Mouse (Mus musculus) monocyte, adult 5-6 weeks (primary cell): Measurements from ENCODE around the gene Ddx60. TPM values are rescaled to one million over a fixed set of nuclear protein-coding genes. Genes with fewer than 3 reads are reported as not detected.
"Not testable (repeated sequence)": the region's sequence is repeated elsewhere in the genome, so short reads cannot be mapped to it uniquely, and the experiment has no call there.

ENCODE experiments used
- ATAC-seq: fragments of 153-309, 156-312 bp; replicated peaks from 2 replicates; pipeline ENCODE4 v1.8.0; 2017; ENCODE audit warnings: mild to moderate bottlenecking; ENCODE audit not compliant: low TSS enrichment, insufficient number of reproducible peaks, severe bottlenecking, poor library complexity, low FRiP score
- total RNA-seq: library from RNA; stranded (forward); fragments of 200-1000, 200-491, 200-594 nt; gene quantifications from 3 replicates; pipeline ENCODE4 v1.2.3, GENCODE M21; 2017

Gene Ddx60
- 8.3 to 11.4 TPM (median 11.4 TPM) in 3 replicates for total RNA-seq

DNA sequence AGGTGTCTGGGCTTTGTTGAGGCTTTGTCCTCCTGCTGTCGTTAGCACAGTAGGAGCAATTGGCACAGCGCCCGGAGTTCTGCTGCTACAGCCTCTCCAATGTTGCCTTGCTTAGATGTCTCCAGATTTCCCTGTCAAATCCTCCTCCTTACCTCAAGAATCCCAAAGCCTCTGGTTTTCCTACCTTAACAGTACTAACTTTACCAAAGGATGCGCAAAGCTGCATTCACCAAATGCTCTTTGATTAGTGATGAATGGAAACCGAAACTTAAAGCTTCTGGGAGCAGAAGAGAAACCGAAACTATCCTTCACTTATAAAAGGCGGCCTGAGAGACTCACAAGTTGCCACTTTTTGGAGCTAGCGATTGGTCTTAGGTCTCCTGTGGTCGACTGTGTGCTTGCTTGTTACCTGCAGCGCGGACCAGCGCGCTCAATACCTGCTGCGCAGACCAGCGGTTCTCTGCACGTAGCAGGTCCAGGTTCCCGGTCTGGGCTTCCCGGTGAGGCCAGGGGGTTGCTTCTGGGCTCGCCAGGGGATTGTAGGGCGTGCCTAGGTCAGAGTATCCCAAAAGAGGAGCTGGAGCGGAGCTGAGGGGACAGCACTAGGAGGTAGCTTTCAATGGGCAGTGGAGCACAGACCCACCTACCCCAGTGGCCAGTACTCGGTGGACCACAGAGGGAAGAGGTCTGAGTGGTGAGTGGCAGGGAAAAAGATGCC, at the start of gene Ddx60:
TSS of gene Ddx60 (plus strand) at position 311 of the 718 bp plus-strand sequence.
- ATAC-seq = peak; percentile 66

- no peak for ATAC-seq
Measured at GRCm38 (mm10) chr8:61894062-61894461, 33.8 kb upstream of the Ddx60 start.

- no peak for ATAC-seq
Measured at GRCm38 (mm10) chr8:61896742-61897141, 31.1 kb upstream of the Ddx60 start.

GRCm38 (mm10) chr8:61897402-61897801, 30.5 kb upstream of the Ddx60 start:
- ATAC-seq = no peak

GRCm38 (mm10) chr8:61901028-61901717, 26.7 kb upstream of the Ddx60 start:
- ATAC-seq = no peak

DNA sequence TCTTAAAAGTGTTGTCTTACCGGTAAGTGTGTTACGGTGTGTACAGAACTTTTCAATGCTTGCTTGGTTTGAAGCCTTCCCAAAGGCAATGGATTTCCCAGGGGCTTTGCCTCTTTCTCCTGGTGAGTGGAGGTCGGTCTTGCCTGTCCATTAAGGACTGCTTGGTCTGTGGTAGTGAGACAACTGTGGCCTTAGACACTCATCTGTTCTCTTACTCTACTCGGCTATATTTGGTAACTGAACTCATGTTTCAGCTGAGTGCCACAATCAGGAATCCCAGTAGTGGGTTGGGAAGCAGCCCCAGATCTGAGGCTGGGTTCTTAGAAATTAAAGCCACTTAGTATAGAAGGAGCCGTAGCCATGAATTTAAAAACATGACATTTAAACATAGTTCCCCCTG, 25.4 kb upstream of the Ddx60 start, which contains the start of gene Palld:
TSS of gene Palld (minus strand) at position 170 of the 400 bp plus-strand sequence.
- ATAC-seq = no peak

GRCm38 (mm10) chr8:61908303-61909215, 19.3 kb upstream of the Ddx60 start:
- ATAC-seq = no peak

- no peak for ATAC-seq
Measured at GRCm38 (mm10) chr8:61909313-61909712, 18.6 kb upstream of the Ddx60 start.

DNA sequence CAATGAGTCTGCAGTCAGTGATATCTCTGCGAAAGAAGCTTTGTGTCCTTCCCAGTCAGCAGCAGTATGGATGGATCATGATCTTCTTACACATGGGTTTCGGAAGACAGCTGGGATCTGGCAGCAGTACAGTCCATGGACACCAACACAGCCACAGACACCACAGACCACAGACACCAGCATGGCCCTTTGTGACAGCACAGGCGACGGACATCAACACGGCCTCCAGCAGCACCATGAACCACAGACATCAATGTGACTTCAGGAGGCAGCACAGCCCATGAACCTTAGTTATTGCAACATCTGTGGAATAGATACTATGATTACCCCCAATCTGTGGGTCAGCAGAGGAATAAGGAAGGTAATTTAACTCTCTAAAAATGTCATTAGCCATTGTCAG, 15.1 kb upstream of the Ddx60 start:
- no peak for ATAC-seq

GRCm38 (mm10) chr8:61913957-61914356, 13.9 kb upstream of the Ddx60 start:
- no peak for ATAC-seq

DNA sequence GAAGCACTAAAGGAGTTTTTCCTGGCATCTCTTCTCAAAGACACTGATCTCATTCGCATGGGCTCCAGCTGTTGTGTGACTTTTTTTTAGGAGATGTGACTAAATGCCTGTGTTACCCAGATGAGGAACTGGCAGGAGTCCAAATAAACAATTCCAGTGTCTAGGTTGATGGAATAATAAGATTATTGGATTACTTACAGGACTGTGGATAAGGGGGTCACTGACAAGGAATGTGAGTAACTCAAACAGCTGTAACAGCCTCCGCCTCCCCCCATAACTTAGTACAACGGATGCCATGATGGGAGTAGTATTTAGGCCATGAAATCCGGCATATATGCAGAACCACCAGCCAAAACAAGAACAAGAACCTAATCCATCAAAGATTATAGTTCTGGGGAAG, 10.6 kb upstream of the Ddx60 start:
- no peak for ATAC-seq

- ATAC-seq = no peak
Measured at GRCm38 (mm10) chr8:61919145-61919788, 8.6 kb upstream of the Ddx60 start.

DNA sequence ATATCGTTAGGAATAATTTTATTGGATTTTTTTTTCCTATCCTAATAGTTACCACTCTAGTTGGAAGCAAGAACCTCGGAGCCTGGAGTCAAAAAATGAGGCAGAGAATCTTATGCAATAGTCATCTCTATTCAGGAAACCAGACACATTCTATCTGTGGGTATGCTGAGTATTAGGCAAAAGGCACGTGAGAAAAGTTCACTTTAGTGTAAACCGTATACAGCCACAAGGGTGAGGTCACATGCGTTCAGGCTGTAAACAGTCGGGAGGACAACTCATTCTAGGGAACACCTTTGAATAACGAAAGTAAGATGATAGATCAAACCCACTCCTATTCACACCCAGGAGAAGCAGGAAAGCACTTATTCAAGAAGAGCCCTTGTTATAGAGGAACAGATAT, 7.5 kb upstream of the Ddx60 start:
- no peak for ATAC-seq

GRCm38 (mm10) chr8:61921454-61922054, 6.3 kb upstream of the Ddx60 start:
- no peak for ATAC-seq

DNA sequence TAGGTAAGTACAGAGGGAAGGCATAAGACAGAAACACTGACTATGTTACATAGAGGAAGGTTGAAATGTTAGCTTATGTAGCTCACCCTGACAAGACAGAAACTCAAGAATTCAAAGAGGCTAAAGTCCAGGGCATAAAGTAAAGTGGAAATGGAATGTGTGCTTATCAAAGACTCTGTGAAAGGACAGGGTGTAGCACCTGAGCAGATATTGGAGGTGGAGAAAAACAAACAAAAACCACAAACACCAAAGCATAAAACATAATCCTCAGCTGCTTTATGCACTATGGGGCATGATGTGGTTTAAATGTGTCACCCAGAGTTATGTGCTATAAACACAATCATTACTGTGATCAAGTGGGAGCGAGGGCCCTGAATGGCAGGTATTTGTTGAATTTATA, 3.4 kb upstream of the Ddx60 start:
- ATAC-seq = no peak

DNA sequence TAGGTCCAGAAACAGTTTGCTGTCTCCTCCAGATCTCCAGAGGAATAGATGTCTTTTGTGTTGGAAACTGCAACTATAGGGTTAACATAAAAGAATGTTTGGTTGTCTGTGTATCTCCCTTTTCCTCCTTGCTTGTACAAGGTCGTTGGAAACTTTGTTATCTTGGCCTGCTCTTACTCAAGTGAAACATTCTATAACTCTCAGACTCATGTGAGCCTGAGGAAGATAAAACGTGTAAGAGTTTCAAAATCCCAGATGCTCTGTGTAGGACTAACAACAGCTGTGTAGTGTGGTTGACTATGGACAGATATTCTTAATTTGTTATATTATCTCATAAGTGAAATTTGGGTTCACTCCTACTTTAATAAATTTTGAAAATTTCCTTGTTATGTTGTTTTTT, 5.4 kb downstream of the Ddx60 start:
- ATAC-seq = no peak

GRCm38 (mm10) chr8:61937576-61937975, 9.7 kb downstream of the Ddx60 start:
- ATAC-seq = no peak

GRCm38 (mm10) chr8:61964591-61965375, 36.9 kb downstream of the Ddx60 start:
- ATAC-seq = not testable (repeated sequence)
